Mouse (Mus musculus): ENCODE data around the gene Oma1. TPM values are rescaled to one million over a fixed set of nuclear protein-coding genes. Genes with fewer than 3 reads are reported as not detected.

The Oma1 gene
- polyA plus RNA-seq, 1 experiment from 2014 or later: 18.9 TPM

DNA sequence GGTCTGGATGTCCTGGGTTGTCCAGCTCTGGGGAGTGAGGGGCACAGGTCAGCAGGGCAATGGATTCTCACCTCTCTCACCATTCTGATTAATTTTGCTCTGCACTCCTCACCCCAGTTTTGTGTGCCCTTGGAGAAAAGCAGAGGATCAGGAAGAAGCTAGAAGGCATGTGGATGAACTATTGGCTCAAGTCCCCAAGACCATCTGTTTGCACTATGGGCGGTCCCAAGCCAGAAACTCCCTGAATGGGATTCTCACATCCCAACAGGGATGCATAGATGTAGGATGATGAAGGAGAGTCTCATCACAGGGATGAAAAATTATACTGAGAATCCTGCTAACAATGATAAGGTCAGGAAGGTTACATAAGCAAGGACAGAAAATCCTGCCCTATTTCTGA, 9.8 kb upstream of the Oma1 start:
- no peak overlapping the region for H3K4me3 ChIP-seq (ENCODE audit: low read depth, low read length)
- no peaks in the 10 kb centered on the region for H3K36me3 ChIP-seq (replicated peaks; ENCODE audit: control insufficient read depth, insufficient read depth, low read depth, low read length)
- DNase-seq (ENCODE audit: low spot score): no peak
- H3K27ac ChIP-seq (replicated peaks; ENCODE audit: low read depth, low read length): no peak overlapping the region
- H3K9me3 ChIP-seq (replicated peaks; ENCODE audit: control insufficient read depth, low read length): no peaks in the 10 kb centered on the region
- no peak overlapping the region for H3K4me2 ChIP-seq (ENCODE audit: low read depth, low read length)
- no peaks in the 10 kb centered on the region for H3K27me3 ChIP-seq (ENCODE audit: control insufficient read depth, insufficient read depth, low read length)
- no peaks in the 10 kb centered on the region for H3K4me1 ChIP-seq (ENCODE audit: control insufficient read depth, insufficient read depth, low read length)
- 95% methylated on average over 1 of the region's 1 CpGs for WGBS
- no peak for ATAC-seq (replicated peaks; ENCODE audit: insufficient number of reproducible peaks, low FRiP score, low TSS enrichment, low read depth)
- no peak overlapping the region for H3K9ac ChIP-seq (replicated peaks; ENCODE audit: low read length)

DNA sequence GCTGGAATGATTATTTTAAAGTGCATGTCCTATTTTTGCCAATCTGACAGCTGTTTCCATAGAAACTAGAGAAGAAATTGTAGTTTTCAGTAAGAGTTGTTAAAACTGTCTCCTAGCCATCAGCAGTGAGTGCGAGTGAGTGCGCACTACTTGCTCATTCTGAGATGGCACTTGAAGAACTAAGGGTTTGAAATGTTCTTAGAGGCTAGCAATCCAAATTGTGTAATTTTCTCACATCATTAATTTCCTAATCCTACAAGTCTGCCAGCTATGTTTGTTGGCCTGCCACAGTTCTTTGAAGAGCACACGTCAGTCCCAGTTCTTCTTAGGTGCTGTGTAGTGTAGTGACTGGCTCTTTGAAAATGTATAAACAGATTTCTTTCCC, 906 bp downstream of the Oma1 start:
- Histone ChIP-seq H3K9ac (replicated peaks; ENCODE audit: low read length) (no peak overlapping the region), H3K36me3 (replicated peaks; ENCODE audit: control insufficient read depth, insufficient read depth, low read depth, low read length) (no peaks in the 10 kb centered on the region), H3K27me3 (ENCODE audit: control insufficient read depth, insufficient read depth, low read length) (no peaks in the 10 kb centered on the region), H3K4me1 (ENCODE audit: control insufficient read depth, insufficient read depth, low read length) (no peaks in the 10 kb centered on the region), H3K4me3 (ENCODE audit: low read depth, low read length) (peak overlapping the region; percentile 63), H3K4me2 (ENCODE audit: low read depth, low read length) (no peak overlapping the region; the same call in 1 of the 2 replicates), H3K9me3 (replicated peaks; ENCODE audit: control insufficient read depth, low read length) (no peaks in the 10 kb centered on the region), H3K27ac (replicated peaks; ENCODE audit: low read depth, low read length) (no peak overlapping the region)
- ATAC-seq (replicated peaks; ENCODE audit: insufficient number of reproducible peaks, low FRiP score, low TSS enrichment, low read depth): no peak
- 49% methylated on average over 3 of the region's 3 CpGs for WGBS
- DNase-seq (ENCODE audit: low spot score): no peak

DNA sequence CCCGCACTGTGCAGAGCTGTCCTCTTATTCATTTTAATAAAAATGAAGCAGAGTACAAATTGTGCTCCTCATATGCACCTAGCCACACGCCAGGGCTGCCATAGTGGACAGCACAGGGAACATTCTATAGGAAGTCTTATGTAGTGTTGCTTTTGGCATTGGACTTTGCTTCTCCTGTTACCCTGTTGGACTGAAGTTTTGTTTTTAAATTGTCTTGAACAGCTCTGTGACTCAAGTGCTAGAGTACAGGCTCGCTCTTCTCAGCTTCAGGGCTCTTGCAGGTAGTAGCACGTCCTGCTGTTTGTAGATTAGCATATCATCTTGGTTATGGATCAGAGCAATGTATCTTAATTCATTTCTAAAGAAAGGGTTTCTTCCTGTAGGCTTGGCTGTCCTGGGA, 2.2 kb downstream of the Oma1 start:
- Histone ChIP-seq H3K27ac (replicated peaks; ENCODE audit: low read depth, low read length) (no peak overlapping the region), H3K27me3 (ENCODE audit: control insufficient read depth, insufficient read depth, low read length) (no peaks in the 10 kb centered on the region), H3K9me3 (replicated peaks; ENCODE audit: control insufficient read depth, low read length) (no peaks in the 10 kb centered on the region), H3K9ac (replicated peaks; ENCODE audit: low read length) (no peak overlapping the region), H3K4me3 (ENCODE audit: low read depth, low read length) (no peak overlapping the region), H3K4me1 (ENCODE audit: control insufficient read depth, insufficient read depth, low read length) (no peaks in the 10 kb centered on the region), H3K36me3 (replicated peaks; ENCODE audit: control insufficient read depth, insufficient read depth, low read depth, low read length) (no peaks in the 10 kb centered on the region), H3K4me2 (ENCODE audit: low read depth, low read length) (no peak overlapping the region)
- DNase-seq (ENCODE audit: low spot score) (no peak), ATAC-seq (replicated peaks; ENCODE audit: insufficient number of reproducible peaks, low FRiP score, low TSS enrichment, low read depth) (no peak)
- WGBS: 90% methylated on average over 4 of the region's 4 CpGs

DNA sequence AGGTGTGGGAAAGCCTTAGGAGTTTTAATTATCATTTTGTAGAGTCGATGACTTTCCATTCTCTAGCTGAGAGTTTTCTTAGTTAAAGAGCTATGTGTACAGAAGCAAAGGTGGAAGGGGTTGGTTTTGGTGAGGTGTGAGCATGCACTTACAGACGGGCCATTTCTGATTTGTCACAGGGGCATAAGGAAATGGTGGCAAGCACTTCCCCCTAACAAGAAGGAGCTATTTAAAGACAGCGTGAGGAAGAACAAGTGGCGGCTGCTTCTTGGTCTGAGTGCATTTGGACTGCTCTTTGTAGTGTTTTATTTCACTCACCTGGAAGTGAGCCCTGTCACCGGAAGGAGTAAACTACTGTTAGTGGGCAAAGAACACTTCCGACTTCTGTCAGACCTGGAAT, 7.8 kb downstream of the Oma1 start:
- no peak for ATAC-seq (replicated peaks; ENCODE audit: insufficient number of reproducible peaks, low FRiP score, low TSS enrichment, low read depth)
- 85% methylated on average over 6 of the region's 6 CpGs for WGBS
- no peak overlapping the region for H3K4me2 ChIP-seq (ENCODE audit: low read depth, low read length)
- no peaks in the 10 kb centered on the region for H3K9me3 ChIP-seq (replicated peaks; ENCODE audit: control insufficient read depth, low read length)
- H3K27ac ChIP-seq (replicated peaks; ENCODE audit: low read depth, low read length): no peak overlapping the region
- no peak overlapping the region for H3K9ac ChIP-seq (replicated peaks; ENCODE audit: low read length)
- no peaks in the 10 kb centered on the region for H3K27me3 ChIP-seq (ENCODE audit: control insufficient read depth, insufficient read depth, low read length)
- no peak overlapping the region for H3K4me3 ChIP-seq (ENCODE audit: low read depth, low read length)
- DNase-seq (ENCODE audit: low spot score): no peak
- H3K4me1 ChIP-seq (ENCODE audit: control insufficient read depth, insufficient read depth, low read length): no peaks in the 10 kb centered on the region
- H3K36me3 ChIP-seq (replicated peaks; ENCODE audit: control insufficient read depth, insufficient read depth, low read depth, low read length): no peaks in the 10 kb centered on the region; the same call in 1 of the 2 replicates

DNA sequence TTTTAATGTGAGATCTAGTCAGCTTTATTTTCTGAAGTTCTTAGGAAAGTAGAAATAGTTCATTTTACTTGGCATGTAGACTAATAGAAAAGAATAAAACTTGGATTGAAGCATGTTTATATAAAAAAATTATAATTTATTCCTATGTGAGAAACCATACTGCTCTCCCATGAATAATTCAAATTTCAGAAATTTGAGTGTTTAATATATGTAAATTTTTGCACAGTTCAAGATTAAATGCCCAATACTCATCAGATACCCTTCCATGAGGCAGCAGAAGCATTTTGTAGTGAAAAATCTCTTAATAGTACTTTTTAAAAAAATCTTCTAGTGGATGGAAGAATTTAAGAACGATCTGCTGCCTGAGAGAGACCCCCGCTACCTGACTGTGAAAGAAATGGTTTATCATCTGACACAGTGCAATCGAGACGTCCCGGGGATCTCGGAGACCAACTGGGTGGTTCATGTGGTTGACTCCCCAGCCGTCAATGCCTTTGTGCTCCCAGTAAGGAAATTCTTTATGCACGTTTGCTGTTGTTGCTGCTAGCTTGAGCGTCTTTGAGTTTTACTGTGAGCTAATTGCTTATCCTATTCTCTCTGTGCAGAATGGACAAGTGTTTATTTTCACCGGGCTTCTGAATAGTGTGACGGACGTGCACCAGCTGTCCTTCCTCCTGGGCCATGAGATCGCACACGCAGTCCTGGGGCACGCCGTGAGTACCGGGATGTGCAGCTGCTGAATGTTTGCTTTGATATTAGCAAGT, 11.3 kb downstream of the Oma1 start:
- peak; percentile 72; the same call in 1 of the 2 replicates for ATAC-seq (replicated peaks; ENCODE audit: insufficient number of reproducible peaks, low FRiP score, low TSS enrichment, low read depth)
- no peaks in the 10 kb centered on the region for H3K27me3 ChIP-seq (ENCODE audit: control insufficient read depth, insufficient read depth, low read length)
- H3K9me3 ChIP-seq (replicated peaks; ENCODE audit: control insufficient read depth, low read length): no peaks in the 10 kb centered on the region
- H3K9ac ChIP-seq (replicated peaks; ENCODE audit: low read length): no peak overlapping the region
- H3K27ac ChIP-seq (replicated peaks; ENCODE audit: low read depth, low read length): no peak overlapping the region
- H3K36me3 ChIP-seq (replicated peaks; ENCODE audit: control insufficient read depth, insufficient read depth, low read depth, low read length): no peaks in the 10 kb centered on the region; the same call in 1 of the 2 replicates
- 65% methylated on average over 17 of the region's 17 CpGs for WGBS
- H3K4me1 ChIP-seq (ENCODE audit: control insufficient read depth, insufficient read depth, low read length): no peaks in the 10 kb centered on the region
- H3K4me3 ChIP-seq (ENCODE audit: low read depth, low read length): no peak overlapping the region
- no peak overlapping the region for H3K4me2 ChIP-seq (ENCODE audit: low read depth, low read length)
- DNase-seq (ENCODE audit: low spot score): peak; percentile 44

DNA sequence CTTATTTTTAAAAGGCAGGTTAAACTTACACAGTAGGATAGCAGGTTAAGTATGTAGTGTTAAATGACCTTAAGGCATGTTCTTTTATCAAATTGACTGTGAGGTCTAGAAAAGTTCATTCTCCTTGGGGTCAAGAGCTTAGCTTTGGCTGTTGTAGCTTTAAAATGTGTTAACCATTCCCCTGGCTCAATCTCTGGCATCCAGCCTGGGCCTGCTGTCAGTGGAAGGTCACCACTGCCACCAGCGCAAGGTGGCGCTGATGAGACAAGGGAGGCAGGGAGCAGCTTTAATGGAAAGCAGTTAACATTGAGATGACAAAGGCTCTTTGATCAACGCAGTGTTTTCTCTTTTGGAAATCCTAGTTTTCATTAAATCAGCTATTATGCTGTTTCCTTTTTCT, 13.4 kb downstream of the Oma1 start:
- Histone ChIP-seq H3K9me3 (replicated peaks; ENCODE audit: control insufficient read depth, low read length) (no peaks in the 10 kb centered on the region), H3K4me2 (ENCODE audit: low read depth, low read length) (no peak overlapping the region), H3K9ac (replicated peaks; ENCODE audit: low read length) (no peak overlapping the region), H3K27me3 (ENCODE audit: control insufficient read depth, insufficient read depth, low read length) (no peaks in the 10 kb centered on the region), H3K36me3 (replicated peaks; ENCODE audit: control insufficient read depth, insufficient read depth, low read depth, low read length) (no peaks in the 10 kb centered on the region), H3K27ac (replicated peaks; ENCODE audit: low read depth, low read length) (no peak overlapping the region), H3K4me1 (ENCODE audit: control insufficient read depth, insufficient read depth, low read length) (no peaks in the 10 kb centered on the region), H3K4me3 (ENCODE audit: low read depth, low read length) (no peak overlapping the region)
- ATAC-seq (replicated peaks; ENCODE audit: insufficient number of reproducible peaks, low FRiP score, low TSS enrichment, low read depth): no peak
- WGBS: 77% methylated on average over 3 of the region's 3 CpGs
- no peak for DNase-seq (ENCODE audit: low spot score)

DNA sequence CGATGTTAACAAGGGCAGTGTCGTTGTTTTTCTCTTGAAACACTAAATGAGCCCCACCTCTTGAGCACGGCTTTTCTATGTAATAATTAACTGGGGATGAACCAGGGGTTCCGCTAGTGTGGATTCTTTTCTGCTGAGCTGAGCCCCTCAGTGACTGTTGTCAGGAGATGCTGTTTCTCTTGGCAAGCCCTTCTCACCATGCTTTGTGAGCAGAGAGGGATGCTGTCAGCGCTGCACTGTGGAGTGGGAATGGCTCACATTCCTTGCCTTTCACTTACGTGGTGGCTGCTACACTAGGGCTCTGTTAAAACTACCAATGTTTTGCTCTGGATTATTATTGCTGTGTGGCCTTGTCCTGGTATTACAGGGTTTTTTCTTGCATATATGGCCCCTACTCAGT, 15.7 kb downstream of the Oma1 start:
- no peaks in the 10 kb centered on the region for H3K36me3 ChIP-seq (replicated peaks; ENCODE audit: control insufficient read depth, insufficient read depth, low read depth, low read length)
- no peaks in the 10 kb centered on the region for H3K9me3 ChIP-seq (replicated peaks; ENCODE audit: control insufficient read depth, low read length)
- no peak for ATAC-seq (replicated peaks; ENCODE audit: insufficient number of reproducible peaks, low FRiP score, low TSS enrichment, low read depth)
- H3K9ac ChIP-seq (replicated peaks; ENCODE audit: low read length): no peak overlapping the region
- 79% methylated on average over 6 of the region's 6 CpGs for WGBS
- H3K27me3 ChIP-seq (ENCODE audit: control insufficient read depth, insufficient read depth, low read length): no peaks in the 10 kb centered on the region
- no peak overlapping the region for H3K4me2 ChIP-seq (ENCODE audit: low read depth, low read length)
- no peak overlapping the region for H3K4me3 ChIP-seq (ENCODE audit: low read depth, low read length)
- H3K27ac ChIP-seq (replicated peaks; ENCODE audit: low read depth, low read length): no peak overlapping the region
- H3K4me1 ChIP-seq (ENCODE audit: control insufficient read depth, insufficient read depth, low read length): no peaks in the 10 kb centered on the region
- no peak for DNase-seq (ENCODE audit: low spot score)

DNA sequence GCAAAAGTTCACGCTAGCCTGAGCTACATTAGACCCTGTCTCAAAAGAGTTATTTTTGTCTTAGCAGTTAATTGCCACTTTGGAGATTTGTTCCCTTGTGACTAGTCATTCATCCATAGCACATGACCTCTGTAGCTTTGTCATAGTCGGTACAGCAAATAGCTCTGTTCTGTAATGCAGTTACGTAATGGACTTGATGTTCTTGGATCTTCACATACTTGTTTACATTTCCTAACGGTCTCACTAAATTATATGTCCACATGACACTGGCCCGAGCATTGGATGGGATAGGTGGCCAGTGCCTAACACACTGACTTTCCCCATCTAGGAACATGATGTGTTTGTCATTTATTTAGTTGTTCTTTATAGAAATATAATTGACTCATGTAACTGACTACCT, 21.5 kb downstream of the Oma1 start:
- H3K9ac ChIP-seq (replicated peaks; ENCODE audit: low read length): no peak overlapping the region
- H3K27ac ChIP-seq (replicated peaks; ENCODE audit: low read depth, low read length): no peak overlapping the region
- no peaks in the 10 kb centered on the region for H3K27me3 ChIP-seq (ENCODE audit: control insufficient read depth, insufficient read depth, low read length)
- no peaks in the 10 kb centered on the region for H3K4me1 ChIP-seq (ENCODE audit: control insufficient read depth, insufficient read depth, low read length)
- no peak overlapping the region for H3K4me2 ChIP-seq (ENCODE audit: low read depth, low read length)
- H3K4me3 ChIP-seq (ENCODE audit: low read depth, low read length): no peak overlapping the region
- no peaks in the 10 kb centered on the region for H3K36me3 ChIP-seq (replicated peaks; ENCODE audit: control insufficient read depth, insufficient read depth, low read depth, low read length)
- DNase-seq (ENCODE audit: low spot score) (no peak), ATAC-seq (replicated peaks; ENCODE audit: insufficient number of reproducible peaks, low FRiP score, low TSS enrichment, low read depth) (no peak)
- 77% methylated on average over 5 of the region's 5 CpGs for WGBS
- H3K9me3 ChIP-seq (replicated peaks; ENCODE audit: control insufficient read depth, low read length): no peaks in the 10 kb centered on the region
